Mouse (Mus musculus): ENCODE measurements around the gene Tas1r3. TPM values are rescaled to one million over a fixed set of nuclear protein-coding genes. Genes with fewer than 3 reads are reported as not detected.

Gene Tas1r3
- polyA plus RNA-seq, 1 experiment, result 1.8 TPM

- no peak overlapping the region for H3K4me3 ChIP-seq (ENCODE audit: low read depth, low read length)
- no peaks in the 10 kb centered on the region for H3K27me3 ChIP-seq (ENCODE audit: control insufficient read depth, insufficient read depth, low read length)
- H3K4me1 ChIP-seq (ENCODE audit: control insufficient read depth, insufficient read depth, insufficient read length, low read length), result peaks cover 14% of the 10 kb centered on the region
- 35% methylated on average over 5 of the region's 5 CpGs for WGBS
- no peaks in the 10 kb centered on the region for H3K36me3 ChIP-seq (ENCODE audit: control insufficient read depth, insufficient read depth, low read length)
- TF ChIP-seq CTCF (IDR thresholded peaks at IDR 0.05; ENCODE audit: extremely low read depth, insufficient read length, insufficient replicate concordance, low read depth, low read length) (no peak), POLR2A (IDR thresholded peaks at IDR 0.05; ENCODE audit: low read depth, low read length) (no peak)
- no peak overlapping the region for H3K27ac ChIP-seq (ENCODE audit: insufficient read depth, low read depth, low read length)
Measured at GRCm38 (mm10) chr4:155843231-155843630, 19.9 kb downstream of the Tas1r3 start.

- Histone ChIP-seq H3K4me3 (ENCODE audit: low read depth, low read length) (peak overlapping the region; percentile 76), H3K36me3 (ENCODE audit: control insufficient read depth, insufficient read depth, low read length) (no peaks in the 10 kb centered on the region), H3K27ac (ENCODE audit: insufficient read depth, low read depth, low read length) (no peak overlapping the region), H3K4me1 (ENCODE audit: control insufficient read depth, insufficient read depth, insufficient read length, low read length) (peaks cover 14% of the 10 kb centered on the region), H3K27me3 (ENCODE audit: control insufficient read depth, insufficient read depth, low read length) (no peaks in the 10 kb centered on the region)
- TF ChIP-seq POLR2A (IDR thresholded peaks at IDR 0.05; ENCODE audit: low read depth, low read length) (no peak), CTCF (IDR thresholded peaks at IDR 0.05; ENCODE audit: extremely low read depth, insufficient read length, insufficient replicate concordance, low read depth, low read length) (no peak)
- WGBS, result 41% methylated on average over 38 of the region's 38 CpGs
Measured at GRCm38 (mm10) chr4:155841651-155842270, 21.4 kb downstream of the Tas1r3 start.

GRCm38 (mm10) chr4:155841003-155841454 is 22.1 kb downstream of the Tas1r3 start:
- Histone ChIP-seq H3K4me3 (ENCODE audit: low read depth, low read length) (peak overlapping the region; percentile 76), H3K36me3 (ENCODE audit: control insufficient read depth, insufficient read depth, low read length) (no peaks in the 10 kb centered on the region), H3K27ac (ENCODE audit: insufficient read depth, low read depth, low read length) (peak overlapping the region; percentile 70), H3K27me3 (ENCODE audit: control insufficient read depth, insufficient read depth, low read length) (no peaks in the 10 kb centered on the region), H3K4me1 (ENCODE audit: control insufficient read depth, insufficient read depth, insufficient read length, low read length) (peaks cover 14% of the 10 kb centered on the region)
- under 1% methylated on average over 32 of the region's 32 CpGs for WGBS
- TF ChIP-seq POLR2A (IDR thresholded peaks at IDR 0.05; ENCODE audit: low read depth, low read length) (no peak; the same call in 1 of the 2 replicates), CTCF (IDR thresholded peaks at IDR 0.05; ENCODE audit: extremely low read depth, insufficient read length, insufficient replicate concordance, low read depth, low read length) (peak; percentile 46; the same call in 1 of the 2 replicates)

GRCm38 (mm10) chr4:155840076-155841002 is 22.8 kb downstream of the Tas1r3 start:
- 19% methylated on average over 8 of the region's 8 CpGs for WGBS
- TF ChIP-seq POLR2A (IDR thresholded peaks at IDR 0.05; ENCODE audit: low read depth, low read length) (no peak), CTCF (IDR thresholded peaks at IDR 0.05; ENCODE audit: extremely low read depth, insufficient read length, insufficient replicate concordance, low read depth, low read length) (no peak)
- no peaks in the 10 kb centered on the region for H3K36me3 ChIP-seq (ENCODE audit: control insufficient read depth, insufficient read depth, low read length)
- peak overlapping the region; percentile 70 for H3K27ac ChIP-seq (ENCODE audit: insufficient read depth, low read depth, low read length)
- H3K4me1 ChIP-seq (ENCODE audit: control insufficient read depth, insufficient read depth, insufficient read length, low read length), result peaks cover 14% of the 10 kb centered on the region
- peak overlapping the region; percentile 76 for H3K4me3 ChIP-seq (ENCODE audit: low read depth, low read length)
- no peaks in the 10 kb centered on the region for H3K27me3 ChIP-seq (ENCODE audit: control insufficient read depth, insufficient read depth, low read length)

- TF ChIP-seq CTCF (IDR thresholded peaks at IDR 0.05; ENCODE audit: extremely low read depth, insufficient read length, insufficient replicate concordance, low read depth, low read length) (no peak), POLR2A (IDR thresholded peaks at IDR 0.05; ENCODE audit: low read depth, low read length) (no peak)
- H3K4me3 ChIP-seq (ENCODE audit: low read depth, low read length), result peak within 1 kb of the TSS; percentile 76
- H3K27ac ChIP-seq (ENCODE audit: insufficient read depth, low read depth, low read length), result peak within 1 kb of the TSS; percentile 94
- no peaks in the 10 kb centered on the region for H3K36me3 ChIP-seq (ENCODE audit: control insufficient read depth, insufficient read depth, low read length)
- H3K27me3 ChIP-seq (ENCODE audit: control insufficient read depth, insufficient read depth, low read length), result no peaks in the 10 kb centered on the region
- WGBS, result 64% methylated on average over 16 of the region's 16 CpGs
- peaks cover 14% of the 10 kb centered on the region for H3K4me1 ChIP-seq (ENCODE audit: control insufficient read depth, insufficient read depth, insufficient read length, low read length)
Measured at GRCm38 (mm10) chr4:155839483-155839910, 23.7 kb downstream of the Tas1r3 start, which contains the start of gene Mxra8. Mxra8 (plus strand) TSS chr4:155839680.

- Histone ChIP-seq H3K4me3 (ENCODE audit: low read depth, low read length) (0 out of 2 replicates have a peak overlapping the region, but pooled peaks have one; percentile 6), H3K27me3 (ENCODE audit: control insufficient read depth, insufficient read depth, low read length) (no peaks in the 10 kb centered on the region), H3K4me1 (ENCODE audit: control insufficient read depth, insufficient read depth, insufficient read length, low read length) (peaks cover 17% of the 10 kb centered on the region), H3K36me3 (ENCODE audit: control insufficient read depth, insufficient read depth, low read length) (no peaks in the 10 kb centered on the region), H3K27ac (ENCODE audit: insufficient read depth, low read depth, low read length) (peak overlapping the region; percentile 94)
- WGBS, result 67% methylated on average over 8 of the region's 8 CpGs
- TF ChIP-seq POLR2A (IDR thresholded peaks at IDR 0.05; ENCODE audit: low read depth, low read length) (no peak), CTCF (IDR thresholded peaks at IDR 0.05; ENCODE audit: extremely low read depth, insufficient read length, insufficient replicate concordance, low read depth, low read length) (no peak)
Measured at GRCm38 (mm10) chr4:155838187-155839153, 24.7 kb downstream of the Tas1r3 start.
